Mouse (Mus musculus) forebrain, postnatal 0 days (tissue): Measurements from ENCODE around the gene Ncoa4. TPM values are rescaled to one million over a fixed set of nuclear protein-coding genes. Genes with fewer than 3 reads are reported as not detected.
A peak's percentile ranks its signal among the peaks of the same experiment; 100 is the strongest.

ENCODE experiments used
- ATAC-seq: fragments of 200-750 bp; cut with Nextera tagmentation; 2 replicates; pipeline ENCODE4 v1.8.0; 2017; ENCODE audit warnings: mild to moderate bottlenecking, moderate library complexity
- DNase-seq: peaks from one replicate; pipeline ENCODE4 v3.0.0-alpha.2; 2015
- H3K27ac ChIP-seq: fragments of 300-500 bp; sonication (generic); 2 replicates; pipeline ENCODE4 v1.5.1; 2014; ENCODE audit warnings: low read depth, mild to moderate bottlenecking, antibody characterized with exemption, low read length, moderate library complexity, mixed read lengths
- H3K27me3 ChIP-seq: fragments of 300-500 bp; sonication (generic); 2 replicates; pipeline ENCODE4 v1.6.1; 2014; ENCODE audit warnings: mild to moderate bottlenecking, low read length, mixed read lengths; ENCODE audit not compliant: insufficient read depth
- H3K36me3 ChIP-seq: fragments of 300-500 bp; sonication (generic); 2 replicates; pipeline ENCODE4 v1.6.1; 2014; ENCODE audit warnings: mild to moderate bottlenecking, moderate library complexity; ENCODE audit not compliant: insufficient read depth
- H3K4me1 ChIP-seq: fragments of 300-500 bp; sonication (generic); 2 replicates; pipeline ENCODE4 v1.6.1; 2014; ENCODE audit warnings: antibody characterized with exemption; ENCODE audit not compliant: insufficient read depth
- H3K4me2 ChIP-seq: fragments of 300-500 bp; sonication (generic); 2 replicates; pipeline ENCODE4 v1.6.1; 2014; ENCODE audit warnings: low read depth, mild to moderate bottlenecking, moderate library complexity
- H3K4me3 ChIP-seq: fragments of 300-500 bp; sonication (generic); 2 replicates; pipeline ENCODE4 v1.5.1; 2014; ENCODE audit warnings: low read depth, low read length, mixed read lengths
- H3K9ac ChIP-seq: fragments of 300-500 bp; sonication (generic); 2 replicates; pipeline ENCODE4 v1.6.1; 2014; ENCODE audit warnings: mild to moderate bottlenecking
- H3K9me3 ChIP-seq: fragments of 300-500 bp; sonication (generic); 2 replicates; pipeline ENCODE4 v1.6.1; 2016; ENCODE audit warnings: low read length
- CTCF ChIP-seq: sonication (generic); IDR thresholded peaks from 2 replicates; pipeline ENCODE4 v1.5.1; 2016; ENCODE audit warnings: antibody characterized with exemption, control low read depth, low read depth
- WGBS: fragments of 180-500 bp; shearing (Covaris S2); extraction: QIAGEN DNeasy Blood & Tissue Kit; methylation state at CpG from one replicate; pipeline ENCODE4 v1.1.7; 2014; 5-methylcytosine and 5-hydroxymethylcytosine counted together
- polyA plus RNA-seq: library from polyadenylated mRNA; unstranded; fragments of >200 nt; fragmentation: Nextera tagmentation; extraction: Ambion mirVana; gene quantifications from 2 replicates; pipeline ENCODE4 v1.2.1, GENCODE M21; 2015
- total RNA-seq: library from RNA; depleted of rRNA; stranded (reverse); fragments of >200 nt; gene quantifications from 2 replicates; pipeline ENCODE4 v1.2.3, GENCODE M21; 2014

Gene Ncoa4
- total and polyA plus RNA-seq, 2 experiments from 2014 or later = 83.8 to 143 TPM

- Histone ChIP-seq H3K36me3 (no peaks in the 10 kb centered on the region), H3K9ac (peak overlapping the region; percentile 98), H3K27me3 (no peaks in the 10 kb centered on the region), H3K4me3 (peak overlapping the region; percentile 97), H3K9me3 (no peaks in the 10 kb centered on the region), H3K27ac (peak overlapping the region; percentile 84), H3K4me2 (peak overlapping the region; percentile 89), H3K4me1 (peaks cover 13% of the 10 kb centered on the region)
- ATAC-seq = no peak
- no peak for TF ChIP-seq CTCF
- no peak for DNase-seq
- WGBS = 45% methylated on average over 7 of the region's 7 CpGs
These were observed 898 bp downstream of the Ncoa4 start for GRCm38 (mm10) chr14:32160563-32160962.

- Histone ChIP-seq H3K4me2 (peak overlapping the region; percentile 89; the same call in 1 of the 2 replicates), H3K4me1 (peaks cover 15% of the 10 kb centered on the region), H3K27me3 (no peaks in the 10 kb centered on the region), H3K36me3 (no peaks in the 10 kb centered on the region), H3K4me3 (no peak overlapping the region), H3K9ac (no peak overlapping the region), H3K9me3 (no peaks in the 10 kb centered on the region), H3K27ac (no peak overlapping the region)
- no peak for ATAC-seq
- DNase-seq = no peak
- WGBS = 88% methylated on average over 12 of the region's 12 CpGs
- no peak for TF ChIP-seq CTCF
These were observed 1.6 kb downstream of the Ncoa4 start for GRCm38 (mm10) chr14:32161090-32161885.

GRCm38 (mm10) chr14:32162231-32162630 lies 2.6 kb downstream of the Ncoa4 start:
- Histone ChIP-seq H3K4me1 (peaks cover 15% of the 10 kb centered on the region), H3K9me3 (no peaks in the 10 kb centered on the region), H3K4me2 (no peak overlapping the region), H3K9ac (no peak overlapping the region), H3K27me3 (no peaks in the 10 kb centered on the region), H3K36me3 (no peaks in the 10 kb centered on the region), H3K4me3 (no peak overlapping the region), H3K27ac (no peak overlapping the region)
- no peak for TF ChIP-seq CTCF
- 95% methylated on average over 5 of the region's 5 CpGs for WGBS
- DNase-seq = no peak
- no peak for ATAC-seq

GRCm38 (mm10) chr14:32163203-32163888 lies 3.7 kb downstream of the Ncoa4 start:
- no peak for DNase-seq
- Histone ChIP-seq H3K4me1 (peaks cover 15% of the 10 kb centered on the region), H3K36me3 (no peaks in the 10 kb centered on the region), H3K9ac (no peak overlapping the region), H3K4me2 (no peak overlapping the region), H3K27ac (no peak overlapping the region), H3K4me3 (no peak overlapping the region), H3K27me3 (no peaks in the 10 kb centered on the region), H3K9me3 (no peaks in the 10 kb centered on the region)
- no peak for TF ChIP-seq CTCF
- WGBS = 91% methylated on average over 11 of the region's 11 CpGs
- no peak for ATAC-seq

GRCm38 (mm10) chr14:32164173-32165051 lies 4.7 kb downstream of the Ncoa4 start:
- H3K4me3 ChIP-seq = no peak overlapping the region
- no peak for TF ChIP-seq CTCF
- H3K4me1 ChIP-seq = peaks cover 15% of the 10 kb centered on the region
- no peak overlapping the region for H3K27ac ChIP-seq
- no peaks in the 10 kb centered on the region for H3K36me3 ChIP-seq
- DNase-seq (no peak), ATAC-seq (no peak)
- no peaks in the 10 kb centered on the region for H3K9me3 ChIP-seq
- no peak overlapping the region for H3K9ac ChIP-seq
- H3K27me3 ChIP-seq = no peaks in the 10 kb centered on the region
- 88% methylated on average over 8 of the region's 8 CpGs for WGBS
- no peak overlapping the region for H3K4me2 ChIP-seq

- H3K36me3 ChIP-seq = no peaks in the 10 kb centered on the region
- H3K27ac ChIP-seq = no peak overlapping the region
- H3K9me3 ChIP-seq = no peaks in the 10 kb centered on the region
- DNase-seq (peak; percentile 18), ATAC-seq (peak; percentile 48)
- H3K9ac ChIP-seq = peak overlapping the region; percentile 57
- peaks cover 13% of the 10 kb centered on the region for H3K4me1 ChIP-seq
- H3K27me3 ChIP-seq = no peaks in the 10 kb centered on the region
- 1% methylated on average over 42 of the region's 42 CpGs for WGBS
- no peak; the same call in 1 of the 2 replicates for TF ChIP-seq CTCF
- peak overlapping the region; percentile 93 for H3K4me2 ChIP-seq
- H3K4me3 ChIP-seq = peak overlapping the region; percentile 40
These were observed 5.8 kb downstream of the Ncoa4 start for GRCm38 (mm10) chr14:32165278-32166061.
